Mouse (Mus musculus) spleen, adult 2 months (tissue): ENCODE measurements at regions not wholly inside any gene's neighbourhood (a gene's known extent, or its start where the extent isn't known, plus 50 kb on each side); places are given as distances from the start of the nearest gene placed in this dataset.

Experiments
- DNase-seq, 2 experiments: peaks; one replicate each; pipeline versions ENCODE4 v3.0.0 to v3.0.0-alpha.2; 2012 to 2021; ENCODE audit warnings: low spot score in 2 of 2, low read depth in 1 of 2
- H3K27ac ChIP-seq: fragments of 200-500 bp; 2 replicates; pipeline ENCODE4 v1.5.1; 2012; ENCODE audit warnings: low read length, inconsistent platforms; ENCODE audit not compliant: insufficient read depth
- H3K27me3 ChIP-seq: fragments of 200-500 bp; 2 replicates; pipeline ENCODE4 v1.6.1; 2012; ENCODE audit warnings: mild to moderate bottlenecking, moderate library complexity, low read length, inconsistent platforms; ENCODE audit not compliant: control insufficient read depth, insufficient read depth
- H3K36me3 ChIP-seq: fragments of 200-500 bp; 2 replicates; pipeline ENCODE4 v1.6.1; 2012; ENCODE audit warnings: mild to moderate bottlenecking, low read length, inconsistent platforms; ENCODE audit not compliant: control insufficient read depth, insufficient read depth
- H3K4me1 ChIP-seq: fragments of 200-500 bp; 2 replicates; pipeline ENCODE4 v1.6.1; 2011; ENCODE audit warnings: inconsistent platforms; ENCODE audit not compliant: control insufficient read depth, insufficient read depth, insufficient read length
- H3K4me3 ChIP-seq: fragments of 200-500 bp; 2 replicates; pipeline ENCODE4 v1.5.1; 2011; ENCODE audit warnings: mild to moderate bottlenecking, inconsistent platforms; ENCODE audit not compliant: insufficient read depth, insufficient read length; ENCODE audit errors: extremely low read depth
- CTCF ChIP-seq: fragments of 200-500 bp; IDR thresholded peaks from 2 replicates; pipeline ENCODE4 v1.5.1; 2011; ENCODE audit warnings: mild to moderate bottlenecking, inconsistent platforms; ENCODE audit not compliant: insufficient read depth, insufficient read length, insufficient replicate concordance; ENCODE audit errors: extremely low read depth
- POLR2A ChIP-seq: fragments of 200-500 bp; IDR thresholded peaks from 2 replicates; pipeline ENCODE4 v1.6.1; 2011; ENCODE audit warnings: low read depth, low read length, inconsistent platforms
- WGBS: fragments of 180-500 bp; shearing (Covaris S2); methylation state at CpG from one replicate; pipeline ENCODE4 v1.1.7; 2018; 5-methylcytosine and 5-hydroxymethylcytosine counted together

GRCm38 (mm10) chr5:119149389-119150185 lies 520.9 kb upstream of the Tbx3 start:
- 89% methylated on average over 25 of the region's 25 CpGs for WGBS

GRCm38 (mm10) chr5:119153086-119153485 lies 517.4 kb upstream of the Tbx3 start:
- Histone ChIP-seq H3K36me3 (no peaks in the 10 kb centered on the region), H3K27ac (no peak overlapping the region), H3K4me3 (no peak overlapping the region), H3K4me1 (no peaks in the 10 kb centered on the region), H3K27me3 (no peaks in the 10 kb centered on the region)
- no peak for DNase-seq
- 76% methylated on average over 5 of the region's 5 CpGs for WGBS
- no peak for TF ChIP-seq CTCF
- no peak for TF ChIP-seq POLR2A

More at GRCm38 (mm10) chr5:119149389-119150185, 520.9 kb upstream of the Tbx3 start:
- no peaks in the 10 kb centered on the region for H3K4me1 ChIP-seq
- H3K36me3 ChIP-seq = no peaks in the 10 kb centered on the region
- TF ChIP-seq CTCF (no peak), POLR2A (no peak)
- no peak overlapping the region for H3K4me3 ChIP-seq
- no peak for DNase-seq
- H3K27ac ChIP-seq = no peak overlapping the region
- no peaks in the 10 kb centered on the region for H3K27me3 ChIP-seq

DNA sequence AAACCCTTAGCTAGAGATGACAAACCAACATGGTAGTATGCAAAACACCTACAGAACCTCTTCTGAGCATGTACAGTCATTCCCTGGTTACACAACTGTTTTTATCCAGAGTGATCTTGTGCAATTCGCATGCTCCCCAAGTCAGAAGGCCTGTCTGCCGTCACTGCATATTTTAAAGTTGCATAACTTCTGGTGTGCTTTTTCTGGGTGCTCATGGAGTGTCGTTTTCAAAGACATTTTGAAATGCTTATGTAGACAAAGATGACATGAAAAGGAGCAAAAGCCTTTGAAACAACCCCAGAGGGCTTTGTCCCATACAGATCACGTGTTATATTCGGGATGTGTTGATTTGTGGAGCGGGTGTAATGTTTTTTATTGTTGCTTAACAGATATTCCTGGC lies 513.8 kb upstream of the Tbx3 start:
- Histone ChIP-seq H3K4me1 (no peaks in the 10 kb centered on the region), H3K36me3 (no peaks in the 10 kb centered on the region), H3K27ac (no peak overlapping the region), H3K4me3 (no peak overlapping the region), H3K27me3 (no peaks in the 10 kb centered on the region)
- 82% methylated on average over 6 of the region's 6 CpGs for WGBS
- no peak for DNase-seq
- no peak for TF ChIP-seq CTCF
- no peak for TF ChIP-seq POLR2A

DNA sequence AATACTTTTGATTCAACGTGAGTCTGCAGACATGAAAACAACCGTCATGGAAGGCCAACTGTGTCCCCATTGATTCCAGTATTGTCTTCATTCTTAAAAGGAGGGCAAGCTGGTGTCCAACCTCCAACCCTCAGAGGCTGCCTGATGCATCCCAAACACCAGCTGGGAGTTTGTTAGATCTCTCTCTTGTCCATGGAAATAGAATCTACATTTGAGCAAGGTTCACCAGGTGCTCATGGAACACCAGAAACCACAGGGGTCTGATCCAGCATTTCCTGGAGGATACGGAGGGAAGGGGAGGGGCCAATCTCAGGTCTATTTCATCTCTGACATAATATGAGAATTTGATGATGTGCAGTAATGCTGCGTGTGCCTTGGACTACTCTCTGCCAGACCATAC lies 512.3 kb upstream of the Tbx3 start:
- WGBS = 84% methylated on average over 4 of the region's 4 CpGs
- H3K36me3 ChIP-seq = no peaks in the 10 kb centered on the region
- TF ChIP-seq CTCF (no peak), POLR2A (no peak)
- no peak for DNase-seq
- H3K4me1 ChIP-seq = no peaks in the 10 kb centered on the region
- no peaks in the 10 kb centered on the region for H3K27me3 ChIP-seq
- H3K27ac ChIP-seq = no peak overlapping the region
- H3K4me3 ChIP-seq = no peak overlapping the region

- Histone ChIP-seq H3K27me3 (no peaks in the 10 kb centered on the region), H3K27ac (no peak overlapping the region), H3K4me3 (no peak overlapping the region), H3K36me3 (no peaks in the 10 kb centered on the region), H3K4me1 (no peaks in the 10 kb centered on the region)
- WGBS = 93% methylated on average over 13 of the region's 13 CpGs
- TF ChIP-seq POLR2A = no peak
- no peak for DNase-seq
Measured at GRCm38 (mm10) chr5:119162132-119162675, 508.3 kb upstream of the Tbx3 start.

- Histone ChIP-seq H3K36me3 (no peaks in the 10 kb centered on the region), H3K4me1 (no peaks in the 10 kb centered on the region), H3K4me3 (no peak overlapping the region), H3K27me3 (no peaks in the 10 kb centered on the region), H3K27ac (no peak overlapping the region)
- no peak for DNase-seq
- no peak for TF ChIP-seq CTCF
- no peak for TF ChIP-seq POLR2A
- WGBS = 86% methylated on average over 17 of the region's 17 CpGs
Measured at GRCm38 (mm10) chr5:119167718-119168117, 502.8 kb upstream of the Tbx3 start.

GRCm38 (mm10) chr5:119169274-119169673 lies 501.2 kb upstream of the Tbx3 start:
- no peak for DNase-seq
- H3K27me3 ChIP-seq = no peaks in the 10 kb centered on the region
- H3K4me3 ChIP-seq = no peak overlapping the region
- H3K27ac ChIP-seq = no peak overlapping the region
- no peak for TF ChIP-seq POLR2A
- no peak for TF ChIP-seq CTCF
- 85% methylated on average over 7 of the region's 7 CpGs for WGBS
- H3K36me3 ChIP-seq = no peaks in the 10 kb centered on the region
- no peaks in the 10 kb centered on the region for H3K4me1 ChIP-seq
